Mouse (Mus musculus) left cerebral cortex, postnatal 25 days (tissue): ENCODE data around the gene Pold4. TPM values are rescaled to one million over a fixed set of nuclear protein-coding genes. Genes with fewer than 3 reads are reported as not detected.
"Not testable (repeated sequence)": the region's sequence is repeated elsewhere in the genome, so short reads cannot be mapped to it uniquely, and the experiment has no call there.

ENCODE experiments used
- DNase-seq, 2 experiments: peaks; one replicate each; pipeline ENCODE4 v3.0.0; 2022; ENCODE audit warnings: low spot score in 2 of 2, mixed read lengths in 1 of 2
- intact Hi-C: fragments of 180-260 bp; cut with DNase I; formaldehyde crosslinking; loops from one replicate; pipeline ENCODE4 v1.15.1; 2025
- total RNA-seq, 2 experiments: library from RNA; stranded (reverse); gene quantifications; 2 replicates each; pipeline ENCODE4 v1.2.3; 2021

Pold4 gene
- total RNA-seq, 2 experiments from 2014 or later: 14.0 to 18.6 TPM

DNA sequence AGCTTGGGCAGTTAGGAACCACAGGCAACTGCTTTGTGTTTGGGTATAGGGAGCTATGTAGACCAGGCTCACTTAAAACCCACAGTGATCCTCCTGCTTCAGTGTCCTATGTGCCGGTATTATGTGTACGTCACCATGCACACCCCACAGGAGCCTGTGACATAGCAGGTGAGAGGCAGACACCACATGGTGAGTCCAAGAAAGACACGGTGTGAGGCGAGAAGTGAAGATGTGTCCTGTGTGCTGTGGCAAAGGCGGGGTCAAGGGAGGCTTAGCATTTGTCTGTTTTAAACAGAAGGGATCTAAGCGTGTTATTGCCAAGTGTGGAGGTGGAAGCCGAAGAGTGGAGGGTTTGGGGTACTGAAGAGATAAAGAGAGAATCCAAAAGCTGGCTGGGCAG, 4.9 kb upstream of the Pold4 start:
- no peak for DNase-seq
- intact Hi-C loops: loop anchor here (5.0 kb wide), 3 partner anchors 99 to 209 kb away; partner anchors contain the start of genes Aip, Cdk2ap2 and Pitpnm1

DNA sequence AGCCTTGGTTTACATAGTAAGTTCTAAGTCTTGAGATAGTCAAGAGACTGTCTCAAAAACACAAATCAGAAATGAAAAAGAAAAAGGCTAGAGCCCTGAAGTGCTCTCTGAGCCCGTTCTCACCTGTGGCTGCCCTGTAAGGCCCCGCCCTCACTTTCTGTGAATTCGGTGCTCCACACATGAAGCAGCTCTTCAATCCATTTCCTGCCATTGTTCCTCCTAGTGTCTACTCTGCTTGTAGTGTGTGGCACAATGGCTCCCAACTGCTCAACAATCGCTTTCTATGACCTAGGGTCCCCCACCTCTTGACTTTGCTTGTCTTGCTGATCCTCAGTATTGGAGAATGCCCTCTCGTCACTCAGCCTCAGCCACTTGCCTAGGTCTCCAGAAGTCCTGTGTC, 4.3 kb upstream of the Pold4 start:
- intact Hi-C loops: loop anchor here (5.0 kb wide), 3 partner anchors 100 to 210 kb away; partner anchors contain the start of genes Aip, Cdk2ap2 and Pitpnm1
- no peak for DNase-seq

DNA sequence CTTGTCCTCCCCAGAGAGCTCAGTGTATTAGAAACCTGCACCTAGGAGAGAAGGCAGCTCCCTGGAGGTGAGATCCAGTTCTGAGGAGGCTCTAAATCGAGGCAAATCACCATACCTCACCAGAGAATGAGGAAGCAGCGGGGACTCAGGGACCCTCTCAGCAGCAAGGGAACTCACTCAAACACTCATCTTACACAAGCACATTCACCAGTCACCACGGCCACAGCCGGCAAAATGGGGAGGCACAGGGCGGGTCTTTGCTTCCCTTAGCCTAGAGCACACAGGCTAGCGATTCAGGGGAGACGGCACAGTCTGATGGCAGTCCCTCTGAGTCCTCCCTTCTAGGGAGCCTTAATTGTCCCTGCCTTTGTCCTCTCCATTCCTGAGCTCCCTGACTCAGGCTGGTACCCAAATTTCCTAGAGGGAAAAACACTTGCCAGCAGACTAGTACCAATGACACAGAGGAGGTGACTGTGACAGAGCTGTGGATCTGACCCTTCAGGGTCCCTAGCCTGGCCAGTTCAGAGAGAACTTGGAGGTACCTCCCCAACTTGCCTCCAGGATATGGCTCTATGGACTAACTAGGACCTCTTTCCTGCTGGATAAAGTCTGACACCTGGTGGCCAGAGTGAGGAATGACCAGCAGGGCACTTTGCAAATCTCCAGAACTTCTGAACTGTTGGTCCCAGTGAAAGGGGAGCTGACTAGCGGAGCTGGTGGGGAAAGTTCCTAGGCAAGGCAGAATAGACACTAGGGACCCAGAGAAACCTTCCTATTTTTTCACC, 3.6 kb upstream of the Pold4 start:
- DNase-seq: peak; percentile 70 to 84
- intact Hi-C loops: loop anchor here (1.0 to 5.0 kb wide), 5 partner anchors 21 to 211 kb away; partner anchors contain the start of genes Aip, Cdk2ap2 and Pitpnm1

- DNase-seq: no peak
- intact Hi-C loops: loop anchor here (1.0 to 5.0 kb wide), 5 partner anchors 22 to 212 kb away; partner anchors contain the start of genes Aip, Cdk2ap2 and Pitpnm1
Observed at GRCm38 (mm10) chr19:4228891-4229290, 2.8 kb upstream of the Pold4 start.

DNA sequence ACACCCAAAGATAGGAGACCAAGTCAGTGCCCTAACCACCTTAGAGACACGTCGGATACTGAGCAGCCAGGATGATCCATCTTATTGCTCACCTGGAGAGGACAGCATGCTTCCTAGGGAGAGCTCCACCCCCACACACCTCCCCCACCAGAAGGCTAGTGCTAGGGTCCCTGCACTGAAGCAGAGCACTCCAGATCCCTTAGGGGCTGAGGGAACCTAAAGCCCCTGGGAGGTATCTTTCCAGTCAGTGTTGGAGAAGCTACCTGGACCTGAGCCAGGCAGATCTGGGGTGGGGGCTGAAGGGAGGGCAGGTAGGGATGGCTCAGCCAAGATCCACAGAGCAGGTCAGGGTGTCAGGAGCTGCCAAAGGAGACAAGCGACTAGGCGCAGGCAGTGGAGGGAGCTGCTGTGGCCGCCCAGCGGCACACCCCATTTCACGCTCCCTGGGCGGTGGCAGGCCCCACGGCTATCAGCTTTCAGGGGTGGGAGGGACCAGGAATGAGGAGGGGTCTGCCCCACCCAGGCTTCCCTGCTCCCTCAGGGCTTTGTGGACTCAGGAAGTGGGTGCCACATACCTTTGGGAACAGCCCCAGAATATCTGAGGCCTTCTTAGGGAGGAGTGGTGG, 2.1 kb upstream of the Pold4 start:
- intact Hi-C loops: loop anchor here (5.0 kb wide), 4 partner anchors 102 to 282 kb away; partner anchors contain the start of genes Aip, Cdk2ap2 and Pitpnm1
- no peak for DNase-seq

GRCm38 (mm10) chr19:4230415-4230814, 1.3 kb upstream of the Pold4 start:
- intact Hi-C loops: loop anchor here (5.0 kb wide), 1 partner anchor 283 kb away; no protein-coding TSS in a partner anchor
- DNase-seq: peak in 1 of 2 experiments; percentile 15

GRCm38 (mm10) chr19:4232186-4232572, 480 bp downstream of the Pold4 start:
- DNase-seq: no peak

DNA sequence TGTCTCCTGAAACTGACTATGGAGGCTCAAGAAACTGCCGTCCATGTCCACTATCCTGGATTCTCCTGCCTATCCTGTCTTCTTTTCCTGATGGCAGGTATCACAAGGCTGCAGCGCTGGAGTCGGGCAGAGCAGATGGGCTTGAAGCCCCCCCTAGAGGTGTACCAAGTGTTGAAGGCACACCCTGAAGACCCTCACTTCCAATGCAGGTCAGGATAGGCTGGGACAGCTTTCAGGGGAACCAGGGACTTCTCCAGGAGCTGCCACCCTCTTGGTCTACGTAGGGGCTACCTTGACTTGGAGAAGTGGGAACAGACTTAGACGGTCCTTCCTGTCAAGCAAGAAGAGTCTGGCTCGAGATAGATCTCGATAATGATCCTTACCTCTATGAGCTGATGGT, 952 bp downstream of the Pold4 start:
- no peak for DNase-seq
- intact Hi-C loops: loop anchor here (5.0 kb wide), 1 partner anchor 285 kb away; no protein-coding TSS in a partner anchor

More at GRCm38 (mm10) chr19:4232186-4232572, 480 bp downstream of the Pold4 start:
- intact Hi-C loops: loop anchor here (5.0 kb wide), 1 partner anchor 285 kb away; no protein-coding TSS in a partner anchor

DNA sequence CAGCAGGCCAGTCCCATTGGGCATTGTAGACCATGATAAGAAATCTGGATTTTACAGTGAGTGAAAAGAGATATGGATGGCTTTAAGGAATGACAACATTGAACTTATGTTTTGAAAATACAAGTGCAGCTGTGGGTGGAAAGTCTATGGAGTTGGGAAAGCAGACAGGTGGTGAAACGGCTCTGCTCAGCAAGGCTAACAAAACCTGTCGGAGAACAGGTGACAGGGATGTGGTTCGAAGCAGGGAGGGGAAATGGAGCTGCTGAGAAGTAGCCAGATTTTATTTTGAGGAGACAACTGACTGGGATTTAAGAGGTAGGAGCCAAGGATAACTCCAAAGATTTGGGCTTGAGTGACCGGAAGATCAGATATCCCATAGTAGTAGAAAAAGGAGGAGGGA, 2.8 kb downstream of the Pold4 start:
- intact Hi-C loops: loop anchor here (5.0 kb wide), 1 partner anchor 287 kb away; no protein-coding TSS in a partner anchor
- no peak for DNase-seq

- no peak for DNase-seq
- intact Hi-C loops: no loop called here
Observed at GRCm38 (mm10) chr19:4240247-4240668, 8.6 kb downstream of the Pold4 start.

GRCm38 (mm10) chr19:4242416-4242815, 10.7 kb downstream of the Pold4 start:
- no peak for DNase-seq
- intact Hi-C loops: no loop called here

- intact Hi-C loops: no loop called here
- no peak for DNase-seq
Observed at GRCm38 (mm10) chr19:4244775-4245174, 13.1 kb downstream of the Pold4 start.

DNA sequence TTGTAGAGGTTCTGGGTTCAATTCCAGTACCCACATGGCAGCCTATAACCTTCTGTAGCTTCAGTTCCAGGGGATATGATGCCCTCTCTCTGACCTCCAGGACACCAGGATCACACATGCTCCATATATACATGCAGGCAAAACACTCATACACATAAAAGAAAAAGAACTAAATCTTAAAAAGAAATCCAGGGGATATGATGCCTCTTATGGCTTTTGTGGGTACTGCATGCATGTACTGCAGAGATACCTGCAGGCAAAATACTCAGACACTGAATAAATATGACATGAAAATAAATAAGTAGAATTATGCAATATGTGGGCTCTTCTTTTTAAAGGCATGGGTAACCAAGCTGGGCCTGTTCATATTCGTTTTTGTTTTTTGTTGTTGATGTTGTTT, 15.3 kb downstream of the Pold4 start:
- no peak for DNase-seq
- intact Hi-C loops: no loop called here

- DNase-seq, intact Hi-C loops: not testable (repeated sequence)
Observed at GRCm38 (mm10) chr19:4248683-4249082, 17.0 kb downstream of the Pold4 start.

DNA sequence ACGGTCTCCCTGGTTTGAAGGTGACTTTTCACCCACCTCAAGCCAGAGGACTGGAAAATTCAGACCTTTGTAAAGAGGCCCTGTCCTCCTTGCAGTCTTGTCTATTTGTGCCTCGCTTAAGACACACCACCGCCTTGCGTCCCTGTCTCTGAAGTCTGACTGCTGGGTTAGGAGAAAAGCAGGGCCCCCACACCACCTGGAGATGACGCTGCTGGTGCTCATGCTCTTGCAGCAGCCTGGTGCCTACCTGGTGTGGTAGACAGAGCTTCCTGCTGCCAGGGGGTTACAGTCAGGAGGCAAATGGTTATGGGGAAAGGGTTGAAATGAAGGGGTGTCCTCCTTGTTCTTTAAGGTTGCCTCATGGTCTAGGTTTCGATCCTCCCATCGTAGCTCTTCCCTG, 22.5 kb downstream of the Pold4 start:
- intact Hi-C loops: loop anchor here (10.0 kb wide), 1 partner anchor 191 kb away; no protein-coding TSS in a partner anchor
- no peak for DNase-seq

DNA sequence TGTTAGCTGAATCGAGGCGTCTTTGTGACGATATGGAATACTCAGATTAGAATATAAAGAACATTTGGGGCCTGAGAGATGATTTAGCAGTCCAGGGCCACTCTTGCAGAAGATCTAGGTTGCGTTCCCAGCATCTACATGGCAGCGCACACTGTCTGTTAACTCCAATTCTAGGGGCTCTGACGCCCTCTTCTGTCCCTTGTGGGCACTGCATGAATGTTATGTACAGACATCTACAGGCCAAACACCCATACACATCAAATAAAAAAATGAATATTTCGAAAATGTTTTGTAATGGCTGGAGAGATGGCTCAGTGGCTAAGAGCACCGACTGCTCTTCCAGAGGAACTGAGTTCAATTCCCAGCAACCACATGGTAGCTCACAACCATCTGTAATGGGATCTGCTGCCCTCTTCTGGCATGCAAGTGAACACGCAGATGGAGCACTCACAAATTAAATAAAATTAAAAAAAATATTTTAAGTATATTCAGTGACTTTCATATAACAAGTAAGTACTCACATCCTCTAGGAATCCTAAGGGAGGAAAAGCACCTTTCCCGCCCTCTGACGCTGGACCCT, 24.0 kb downstream of the Pold4 start:
- intact Hi-C loops: loop anchor here (10.0 kb wide), 1 partner anchor 189 kb away; no protein-coding TSS in a partner anchor
- DNase-seq: no peak

DNA sequence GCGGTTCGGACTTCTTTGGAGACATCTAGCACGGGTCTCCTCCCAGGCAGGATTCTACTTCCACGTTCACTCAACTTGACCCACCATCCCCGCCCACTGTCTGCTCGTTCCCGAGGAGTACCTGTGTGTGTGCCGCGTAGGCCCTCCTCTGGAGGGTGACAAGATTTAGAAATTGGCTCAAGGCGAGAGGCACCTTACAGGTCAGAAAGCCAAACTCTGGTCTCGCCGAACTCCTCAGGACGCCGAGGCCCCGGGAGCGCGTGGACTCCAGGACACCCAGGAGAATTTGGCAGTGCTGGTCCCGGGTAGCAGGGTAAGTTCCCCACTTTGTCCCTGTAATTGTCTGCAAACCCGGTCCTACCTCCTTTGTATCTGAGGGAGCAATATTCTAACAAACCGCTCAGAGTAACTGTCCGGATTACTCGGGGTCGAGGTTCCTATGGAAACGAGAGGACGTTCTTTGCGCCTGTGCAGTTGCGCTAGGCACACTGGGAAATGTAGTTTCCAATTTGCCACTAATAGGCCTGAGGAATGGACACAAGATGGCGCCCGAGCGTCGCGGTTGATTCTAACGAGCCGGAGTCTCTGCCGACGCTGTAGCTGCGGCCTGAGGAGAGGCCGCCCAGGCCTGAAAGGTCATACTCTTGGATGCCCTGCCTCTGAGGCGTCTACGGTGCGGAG, 25.7 kb downstream of the Pold4 start:
- DNase-seq: peak; percentile 93 to 96
- intact Hi-C loops: loop anchor here (1.0 to 10.0 kb wide), 3 partner anchors 49 to 187 kb away; partner anchors contain the start of gene Grk2

- intact Hi-C loops: loop anchor here (1.0 to 10.0 kb wide), 4 partner anchors 25 to 187 kb away; partner anchors contain the start of genes Ankrd13d and Grk2
- DNase-seq: no peak
Observed at GRCm38 (mm10) chr19:4257897-4258252, 26.2 kb downstream of the Pold4 start.

- intact Hi-C loops: no loop called here
- no peak for DNase-seq
Observed at GRCm38 (mm10) chr19:4261038-4261698, 29.5 kb downstream of the Pold4 start.
